Mouse (Mus musculus): ENCODE data around the gene Mex3b.
A peak's percentile ranks its signal among the peaks of the same experiment; 100 is the strongest.

Gene Mex3b

GRCm38 (mm10) chr7:82866486-82867270 lies 455 bp upstream of the Mex3b start:
- peak; percentile 69 for DNase-seq (ENCODE audit: low spot score)

GRCm38 (mm10) chr7:82868309-82869230 lies 1.4 kb downstream of the Mex3b start:
- no peak for DNase-seq (ENCODE audit: low spot score)

GRCm38 (mm10) chr7:82869231-82870147 lies 2.4 kb downstream of the Mex3b start:
- no peak for DNase-seq (ENCODE audit: low spot score)

- DNase-seq (ENCODE audit: low spot score): no peak
Measured at GRCm38 (mm10) chr7:82870148-82870513, 3.0 kb downstream of the Mex3b start.

- DNase-seq (ENCODE audit: low spot score): no peak
Measured at GRCm38 (mm10) chr7:82876551-82876950, 9.4 kb downstream of the Mex3b start.

- no peak for DNase-seq (ENCODE audit: low spot score)
Measured at GRCm38 (mm10) chr7:82880016-82880415, 12.9 kb downstream of the Mex3b start.

- no peak for DNase-seq (ENCODE audit: low spot score)
Measured at GRCm38 (mm10) chr7:82880700-82881099, 13.6 kb downstream of the Mex3b start.

GRCm38 (mm10) chr7:82890317-82890850 lies 23.3 kb downstream of the Mex3b start:
- DNase-seq (ENCODE audit: low spot score): no peak

GRCm38 (mm10) chr7:82890875-82891515 lies 23.9 kb downstream of the Mex3b start:
- DNase-seq (ENCODE audit: low spot score): no peak

GRCm38 (mm10) chr7:82894366-82894765 lies 27.2 kb downstream of the Mex3b start:
- DNase-seq (ENCODE audit: low spot score): no peak

- no peak for DNase-seq (ENCODE audit: low spot score)
Measured at GRCm38 (mm10) chr7:82895606-82896005, 28.5 kb downstream of the Mex3b start.

GRCm38 (mm10) chr7:82896750-82897149 lies 29.6 kb downstream of the Mex3b start:
- no peak for DNase-seq (ENCODE audit: low spot score)

- DNase-seq (ENCODE audit: low spot score): no peak
Measured at GRCm38 (mm10) chr7:82899459-82900297, 32.5 kb downstream of the Mex3b start.

- no peak for DNase-seq (ENCODE audit: low spot score)
Measured at GRCm38 (mm10) chr7:82903006-82903405, 35.9 kb downstream of the Mex3b start.

- no peak for DNase-seq (ENCODE audit: low spot score)
Measured at GRCm38 (mm10) chr7:82905527-82905926, 38.4 kb downstream of the Mex3b start.

GRCm38 (mm10) chr7:82907081-82907480 lies 39.9 kb downstream of the Mex3b start:
- no peak for DNase-seq (ENCODE audit: low spot score)

- DNase-seq (ENCODE audit: low spot score): no peak
Measured at GRCm38 (mm10) chr7:82910536-82911384, 43.6 kb downstream of the Mex3b start.

GRCm38 (mm10) chr7:82911501-82911900 lies 44.4 kb downstream of the Mex3b start:
- no peak for DNase-seq (ENCODE audit: low spot score)

- DNase-seq (ENCODE audit: low spot score): no peak
Measured at GRCm38 (mm10) chr7:82914297-82914696, 47.2 kb downstream of the Mex3b start.
